Mouse (Mus musculus): Measurements from ENCODE around the gene Zkscan14.

GRCm38 (mm10) chr5:145222840-145223239 is 21.2 kb upstream of the Zkscan14 start:
- TF ChIP-seq ZC3H11A (IDR thresholded peaks at IDR 0.05; ENCODE audit: borderline replicate concordance, low read depth, low read length) (no peak), ZNF384 (IDR thresholded peaks at IDR 0.05; ENCODE audit: low read depth, low read length) (no peak), MAFK (IDR thresholded peaks at IDR 0.05; ENCODE audit: insufficient read depth, low read depth, low read length) (no peak)

Measured in ES-E14 (cell line).